Mouse (Mus musculus) testis, adult 2 months (tissue): ENCODE measurements around the gene Tbc1d16.

Experiments
- CTCF ChIP-seq: fragments of 200-500 bp; IDR thresholded peaks from 2 replicates; pipeline ENCODE4 v1.5.1; 2012; ENCODE audit warnings: low read depth, mild to moderate bottlenecking, inconsistent platforms, low read length, moderate library complexity; ENCODE audit not compliant: control insufficient read depth, insufficient read depth, insufficient replicate concordance
- POLR2A ChIP-seq: fragments of 200-500 bp; IDR thresholded peaks from 2 replicates; pipeline ENCODE4 v1.6.1; 2012; ENCODE audit warnings: low read depth, mild to moderate bottlenecking, inconsistent platforms, low read length, moderate library complexity; ENCODE audit not compliant: control insufficient read depth

GRCm38 (mm10) chr11:119211604-119212309, 16.5 kb downstream of the Tbc1d16 start:
- TF ChIP-seq CTCF: no peak
- no peak for TF ChIP-seq POLR2A
